Comparison of ENCODE assay signal across 25 mouse cellular contexts in the genomic region with DNA sequence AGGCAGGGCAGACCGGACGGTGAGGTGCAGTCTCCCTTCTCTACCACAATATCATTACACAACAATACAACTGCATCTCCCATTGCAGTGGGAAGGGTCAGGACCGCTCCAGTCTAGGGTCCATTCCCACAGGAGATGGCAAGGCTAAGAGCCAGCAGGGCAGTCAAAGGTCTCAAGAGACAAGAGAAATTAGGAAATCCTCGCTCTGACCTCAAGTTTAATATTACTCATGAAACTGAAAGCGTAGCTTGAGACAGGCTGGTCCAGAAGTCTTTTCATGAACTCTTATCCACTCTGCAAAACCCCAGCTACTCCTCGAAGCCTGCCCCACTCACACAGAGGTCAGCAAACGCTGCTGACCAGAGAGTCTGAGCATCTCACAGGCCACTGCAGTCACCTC. TPM values are rescaled to one million over a fixed set of nuclear protein-coding genes. Genes with fewer than 3 reads are reported as not detected.
A peak's percentile ranks its signal among the peaks of the same experiment; 100 is the strongest.
DNase-seq lines count a peak whose midpoint lies in the region; TF ChIP-seq lines count a peak whose summit lies in the region.
"Had no signal": no experiment of that assay in that cellular context is flagged by ENCODE, and none has a peak within 500 bp of the region (broad histone marks: within the 10 kb centered on the region; RNA-seq: fewer than 3 reads in every experiment).

No protein-coding gene starts in this region.

- in situ Hi-C loops in CH12.LX (cut with MboI; ENCODE audit: low pct_ligation_motif_present, low pct_unique_long_range_greater_than_20kb, low sequenced_read_pairs): loop anchor here (5.0 kb wide), 1 partner anchor 35 kb away; no protein-coding TSS in a partner anchor

- peak overlapping the region; percentile 83 for H3K27ac ChIP-seq in CH12.LX (ENCODE audit: insufficient read depth, low read depth)
- H3K27ac ChIP-seq in brown adipose tissue, adult 24 weeks (replicated peaks; ENCODE audit: low read depth, low read length): peak overlapping the region; percentile 56
- H3K27ac ChIP-seq: embryonic facial prominence, embryonic 13.5 days; forebrain, embryonic 15.5 days; hindbrain, embryonic 13.5 days; layer of hippocampus, adult 2 months; liver, embryonic 13.5 days; macrophage; midbrain, embryonic 15.5 days; stomach, embryonic 15.5 days had no signal

- peak; percentile 48; the same call in 1 of the 2 replicates for TF ChIP-seq EP300 in CH12.LX (IDR thresholded peaks at IDR 0.05; ENCODE audit: low read length)

- H3K4me1 ChIP-seq in CH12.LX (ENCODE audit: control insufficient read depth in 1 of 2, insufficient read depth in 2 of 2): peaks cover 25 to 77% of the 10 kb centered on the region in 2 experiments
- H3K4me1 ChIP-seq in brown adipose tissue, adult 24 weeks (ENCODE audit: control insufficient read depth, insufficient read depth, insufficient read length, low read length): peaks cover 4% of the 10 kb centered on the region; the same call in 1 of the 2 replicates

- no peak for TF ChIP-seq CTCF in CH12.LX (conservative IDR thresholded peaks at IDR 0.05 in 1 of 2, IDR thresholded peaks at IDR 0.05 in 1 of 2; ENCODE audit: low read depth in 2 of 2, low read length in 2 of 2)

- no peak overlapping the region for H3K9ac ChIP-seq in CH12.LX (ENCODE audit: insufficient read depth, low read depth)
- H3K9ac ChIP-seq: embryonic facial prominence, embryonic 13.5 days; forebrain, embryonic 15.5 days; hindbrain, embryonic 13.5 days; liver, embryonic 13.5 days; midbrain, embryonic 15.5 days; stomach, embryonic 15.5 days had no signal

- H3K9me3 ChIP-seq in CH12.LX (replicated peaks; ENCODE audit: low read length): no peaks in the 10 kb centered on the region
- H3K9me3 ChIP-seq: embryonic facial prominence, embryonic 13.5 days; forebrain, embryonic 10.5 days; forebrain, embryonic 15.5 days; hindbrain, embryonic 13.5 days; liver, embryonic 13.5 days; midbrain, embryonic 10.5 days; midbrain, embryonic 15.5 days; stomach, embryonic 15.5 days had no signal

- no peak for TF ChIP-seq POLR2A in CH12.LX (IDR thresholded peaks at IDR 0.05; ENCODE audit: low read depth, low read length)

- peak overlapping the region; percentile 71 for H3K4me2 ChIP-seq in CH12.LX (ENCODE audit: insufficient read depth, low read depth, poor library complexity, severe bottlenecking)
- H3K4me2 ChIP-seq: embryonic facial prominence, embryonic 13.5 days; forebrain, embryonic 15.5 days; hindbrain, embryonic 13.5 days; liver, embryonic 13.5 days; midbrain, embryonic 15.5 days; stomach, embryonic 15.5 days had no signal

- H3K27me3 ChIP-seq in CH12.LX (replicated peaks): no peaks in the 10 kb centered on the region

- H3K79me2 ChIP-seq in CH12.LX (replicated peaks; ENCODE audit: control insufficient read depth, extremely low read depth, insufficient read depth, poor library complexity, severe bottlenecking): peaks cover 34% of the 10 kb centered on the region

- TF ChIP-seq RAD21 in CH12.LX (IDR thresholded peaks at IDR 0.05; ENCODE audit: low read depth, low read length): no peak

- dilution Hi-C loops in CH12.LX (cut with MboI; ENCODE audit: extremely low pct_ligation_motif_present, extremely low pct_unique_long_range_greater_than_20kb, low sequenced_read_pairs): no loop called here

- DNase-seq in cerebellum, adult 9-11 months: peak; percentile 26
- no peak for DNase-seq in cerebellum, adult 11-12 months
- peak; percentile 61 to 65 for DNase-seq in heart, adult 9 months (ENCODE audit: low spot score in 2 of 2)
- DNase-seq in heart, adult 8-10 months (ENCODE audit: low spot score): no peak
- peak; percentile 38 for DNase-seq in CH12.LX (ENCODE audit: extremely low read depth)
- DNase-seq in left cerebral cortex, adult 11 months (ENCODE audit: low spot score): no peak
- DNase-seq: cerebellum, adult 11 months; cerebellum, postnatal 10 days; heart, postnatal 36 days; kidney, postnatal 25 days; left cerebral cortex, postnatal 4 days; liver, embryonic 13.5 days; lung, adult 2 months; lung, postnatal 10 days; right cerebral cortex, postnatal 25 days had no signal

- peak overlapping the region in 1 of 3 experiments; percentile 26 for H3K4me3 ChIP-seq in CH12.LX (replicated peaks in 1 of 3; ENCODE audit: low read depth in 2 of 3, low read length in 2 of 3, poor library complexity in 1 of 3)
- no peak overlapping the region for H3K4me3 ChIP-seq in brown adipose tissue, adult 24 weeks (ENCODE audit: insufficient read depth, low read depth, low read length)
- H3K4me3 ChIP-seq: embryonic facial prominence, embryonic 13.5 days; forebrain, embryonic 10.5 days; forebrain, embryonic 15.5 days; hindbrain, embryonic 13.5 days; layer of hippocampus, adult 2 months; liver, embryonic 13.5 days; midbrain, embryonic 10.5 days; midbrain, embryonic 15.5 days; stomach, embryonic 15.5 days had no signal

- peaks cover 2 to 46% of the 10 kb centered on the region in 2 experiments for H3K36me3 ChIP-seq in CH12.LX (replicated peaks in 1 of 2; ENCODE audit: control insufficient read depth in 1 of 2, insufficient read depth in 1 of 2, low read length in 1 of 2)
- H3K36me3 ChIP-seq: embryonic facial prominence, embryonic 13.5 days; forebrain, embryonic 10.5 days; forebrain, embryonic 15.5 days; hindbrain, embryonic 13.5 days; liver, embryonic 13.5 days; midbrain, embryonic 10.5 days; midbrain, embryonic 15.5 days; stomach, embryonic 15.5 days had no signal

TF ChIP-seq in CH12.LX, 34 proteins besides CTCF, POLR2A, EP300 and RAD21:
- TF ChIP-seq MEF2A (IDR thresholded peaks at IDR 0.05; ENCODE audit: borderline replicate concordance, low read depth, low read length) (peak; percentile 72; the same call in 1 of the 2 replicates), JUN (IDR thresholded peaks at IDR 0.05; ENCODE audit: insufficient read depth, low read depth, low read length) (peak; percentile 20; the same call in 1 of the 2 replicates), ZNF384 (IDR thresholded peaks at IDR 0.05; ENCODE audit: low read depth, low read length) (no peak), MAX (IDR thresholded peaks at IDR 0.05; ENCODE audit: low read length) (no peak), MYC (IDR thresholded peaks at IDR 0.05; ENCODE audit: low read depth, low read length) (0 out of 2 replicates have a peak, but pooled peaks have one; percentile 24), USF1 (IDR thresholded peaks at IDR 0.05; ENCODE audit: low read depth, low read length) (no peak), ETS1 (conservative IDR thresholded peaks at IDR 0.05; ENCODE audit: low read depth, low read length) (peak; percentile 59), POLR2AphosphoS2 (IDR thresholded peaks at IDR 0.05; ENCODE audit: low read depth, low read length) (no peak), ZC3H11A (IDR thresholded peaks at IDR 0.05; ENCODE audit: low read depth, low read length) (no peak), USF2 (conservative IDR thresholded peaks at IDR 0.05; ENCODE audit: low read depth, low read length) (no peak), HCFC1 (IDR thresholded peaks at IDR 0.05; ENCODE audit: low read depth, low read length) (no peak), NELFE (IDR thresholded peaks at IDR 0.05; ENCODE audit: low read depth, low read length) (no peak), MAFK (IDR thresholded peaks at IDR 0.05; ENCODE audit: insufficient replicate concordance, low read length) (no peak), KAT2A (IDR thresholded peaks at IDR 0.05; ENCODE audit: insufficient replicate concordance, low read length) (no peak), SMC3 (IDR thresholded peaks at IDR 0.05; ENCODE audit: low read depth, low read length) (no peak), TBP (conservative IDR thresholded peaks at IDR 0.05; ENCODE audit: low read depth, low read length) (0 out of 2 replicates have a peak, but pooled peaks have one; percentile 20), IRF4 (IDR thresholded peaks at IDR 0.05; ENCODE audit: low read depth, low read length) (peak; percentile 63; the same call in 1 of the 2 replicates), ZKSCAN1 (IDR thresholded peaks at IDR 0.05; ENCODE audit: borderline replicate concordance, low read depth, low read length) (no peak; the same call in 1 of the 2 replicates), BHLHE40 (IDR thresholded peaks at IDR 0.05; ENCODE audit: low read depth, low read length) (0 out of 2 replicates have a peak, but pooled peaks have one; percentile 34)
TF ChIP-seq in CH12.LX: peak in this region for 7.

RNA-seq across cellular contexts. Expression of gene Bhlhe41, which starts 7.9 kb away (rescaled TPM):
- 10 to 100 TPM; 27.4 to 57.3 (median 35.1) TPM for total RNA-seq in heart, adult 8-10 months (2022)
- 12.6 and 19.1 TPM in 2 replicates for total RNA-seq in CH12.LX (2012; rRNA removed)
- total RNA-seq in CH12.LX (2014; rRNA removed): 11.9 and 12.5 TPM in 2 replicates
- 105 and 110 TPM in 2 replicates for polyA plus RNA-seq in CH12.LX (2012; ENCODE audit: insufficient read length, low read depth)
- polyA plus RNA-seq in brown adipose tissue, adult 24 weeks (2012; ENCODE audit: insufficient read depth, insufficient read length, missing spikeins): 10.6 and 11.3 TPM in 2 replicates

Comparison
In these comparisons a context has a peak if more than half of its experiments do, and no peak if none do; other contexts are left out.
1. DNase-seq: peak in cerebellum, adult 9-11 months (single experiment), heart, adult 9 months (2 of 2) and CH12.LX (single experiment); none in cerebellum, adult 11-12 months (single experiment), heart, adult 8-10 months (single experiment) and left cerebral cortex, adult 11 months (single experiment).